Mouse (Mus musculus) cortical plate, adult 2 months (tissue): Measurements from ENCODE around the gene Mvp.

Source experiments
- CTCF ChIP-seq: fragments of 200-500 bp; IDR thresholded peaks from 2 replicates; pipeline ENCODE4 v1.5.1; 2011; ENCODE audit warnings: mild to moderate bottlenecking, control low read depth, low read length; ENCODE audit not compliant: insufficient read depth; ENCODE audit errors: extremely low read depth
- POLR2A ChIP-seq: fragments of 200-500 bp; IDR thresholded peaks from 2 replicates; pipeline ENCODE4 v1.6.1; 2011; ENCODE audit warnings: mild to moderate bottlenecking, low read length, control low read depth; ENCODE audit not compliant: insufficient read depth; ENCODE audit errors: extremely low read depth

GRCm38 (mm10) chr7:127025556-127026160 is 11.2 kb upstream of the Mvp start:
- TF ChIP-seq CTCF: no peak
- TF ChIP-seq POLR2A: no peak
